Mouse (Mus musculus) spleen, adult 2 months (tissue): ENCODE results near the gene Parm1.

Experiments used
- CTCF ChIP-seq: fragments of 200-500 bp; IDR thresholded peaks from 2 replicates; pipeline ENCODE4 v1.5.1; 2011; ENCODE audit warnings: mild to moderate bottlenecking, inconsistent platforms; ENCODE audit not compliant: insufficient read depth, insufficient read length, insufficient replicate concordance; ENCODE audit errors: extremely low read depth
- POLR2A ChIP-seq: fragments of 200-500 bp; IDR thresholded peaks from 2 replicates; pipeline ENCODE4 v1.6.1; 2011; ENCODE audit warnings: low read depth, low read length, inconsistent platforms

DNA sequence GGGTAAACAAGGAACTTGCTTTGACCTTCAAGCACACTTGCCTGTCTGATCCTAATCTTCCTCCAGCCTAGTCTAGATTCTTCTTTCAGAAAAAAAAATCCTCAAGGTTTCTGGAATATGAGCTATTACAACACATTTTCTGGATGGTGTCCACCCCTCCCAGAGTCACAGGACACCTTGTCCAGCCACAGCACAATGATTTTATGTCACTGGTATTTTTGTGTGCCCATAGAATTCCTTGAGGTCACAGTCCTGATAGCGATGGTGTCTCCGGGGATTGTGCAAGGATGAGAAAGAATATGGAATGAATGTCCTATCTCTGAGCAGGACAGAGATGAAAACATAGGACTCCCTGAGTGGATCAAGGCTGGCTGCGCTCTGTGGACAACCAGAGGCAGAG is 48.0 kb downstream of the Parm1 start:
- TF ChIP-seq CTCF (no peak), POLR2A (no peak)
